Mouse (Mus musculus): ENCODE results near the gene B4galnt3. TPM values are rescaled to one million over a fixed set of nuclear protein-coding genes. Genes with fewer than 3 reads are reported as not detected.

B4galnt3 gene
- total and polyA plus RNA-seq, 2 experiments, result 1.2 TPM

- H3K27ac ChIP-seq (replicated peaks; ENCODE audit: insufficient read depth, low read depth, low read length), result no peak overlapping the region
- no peak overlapping the region for H3K4me3 ChIP-seq (ENCODE audit: insufficient read depth, low read depth, low read length)
- H3K9ac ChIP-seq (ENCODE audit: low read depth, low read length), result no peak overlapping the region
- peaks cover 4% of the 10 kb centered on the region for H3K4me1 ChIP-seq (ENCODE audit: control insufficient read depth, insufficient read depth, low read length)
- DNase-seq (ENCODE audit: extremely low read depth, low read depth, low spot score), result no peak
- TF ChIP-seq CTCF (IDR thresholded peaks at IDR 0.05; ENCODE audit: low read depth, low read length), result no peak
- no peak for TF ChIP-seq POLR2A (IDR thresholded peaks at IDR 0.05; ENCODE audit: extremely low read depth, insufficient read depth, low read length)
- no peaks in the 10 kb centered on the region for H3K27me3 ChIP-seq (ENCODE audit: control insufficient read depth, insufficient read depth, low read length)
- no peaks in the 10 kb centered on the region for H3K79me2 ChIP-seq (ENCODE audit: control insufficient read depth, insufficient read depth, low read length)
- H3K36me3 ChIP-seq (ENCODE audit: control insufficient read depth, insufficient read depth, low read length), result no peaks in the 10 kb centered on the region
- 59% methylated on average over 9 of the region's 9 CpGs for WGBS
Observed at GRCm38 (mm10) chr6:120319129-120319528, 24.8 kb upstream of the B4galnt3 start.

- H3K36me3 ChIP-seq (ENCODE audit: control insufficient read depth, insufficient read depth, low read length), result no peaks in the 10 kb centered on the region
- H3K4me3 ChIP-seq (ENCODE audit: insufficient read depth, low read depth, low read length), result no peak overlapping the region
- WGBS, result 39% methylated on average over 11 of the region's 11 CpGs
- H3K27ac ChIP-seq (replicated peaks; ENCODE audit: insufficient read depth, low read depth, low read length), result no peak overlapping the region
- H3K79me2 ChIP-seq (ENCODE audit: control insufficient read depth, insufficient read depth, low read length), result no peaks in the 10 kb centered on the region
- no peaks in the 10 kb centered on the region for H3K27me3 ChIP-seq (ENCODE audit: control insufficient read depth, insufficient read depth, low read length)
- H3K4me1 ChIP-seq (ENCODE audit: control insufficient read depth, insufficient read depth, low read length), result peaks cover 4% of the 10 kb centered on the region
- no peak overlapping the region for H3K9ac ChIP-seq (ENCODE audit: low read depth, low read length)
- peak; percentile 71 for DNase-seq (ENCODE audit: extremely low read depth, low read depth, low spot score)
- no peak for TF ChIP-seq CTCF (IDR thresholded peaks at IDR 0.05; ENCODE audit: low read depth, low read length)
- no peak for TF ChIP-seq POLR2A (IDR thresholded peaks at IDR 0.05; ENCODE audit: extremely low read depth, insufficient read depth, low read length)
Observed at GRCm38 (mm10) chr6:120318303-120318940, 24.1 kb upstream of the B4galnt3 start.

- Histone ChIP-seq H3K4me3 (ENCODE audit: insufficient read depth, low read depth, low read length) (no peak overlapping the region), H3K4me1 (ENCODE audit: control insufficient read depth, insufficient read depth, low read length) (peaks cover 6% of the 10 kb centered on the region), H3K27me3 (ENCODE audit: control insufficient read depth, insufficient read depth, low read length) (no peaks in the 10 kb centered on the region), H3K9ac (ENCODE audit: low read depth, low read length) (no peak overlapping the region), H3K36me3 (ENCODE audit: control insufficient read depth, insufficient read depth, low read length) (no peaks in the 10 kb centered on the region), H3K79me2 (ENCODE audit: control insufficient read depth, insufficient read depth, low read length) (no peaks in the 10 kb centered on the region), H3K27ac (replicated peaks; ENCODE audit: insufficient read depth, low read depth, low read length) (no peak overlapping the region)
- TF ChIP-seq CTCF (IDR thresholded peaks at IDR 0.05; ENCODE audit: low read depth, low read length) (no peak), POLR2A (IDR thresholded peaks at IDR 0.05; ENCODE audit: extremely low read depth, insufficient read depth, low read length) (no peak)
- no peak for DNase-seq (ENCODE audit: extremely low read depth, low read depth, low spot score)
- WGBS, result 89% methylated on average over 5 of the region's 5 CpGs
Observed at GRCm38 (mm10) chr6:120312443-120312842, 18.1 kb upstream of the B4galnt3 start.

- H3K4me3 ChIP-seq (ENCODE audit: insufficient read depth, low read depth, low read length), result no peak overlapping the region
- H3K27me3 ChIP-seq (ENCODE audit: control insufficient read depth, insufficient read depth, low read length), result no peaks in the 10 kb centered on the region
- peak overlapping the region; percentile 92 for H3K27ac ChIP-seq (replicated peaks; ENCODE audit: insufficient read depth, low read depth, low read length)
- DNase-seq (ENCODE audit: extremely low read depth, low read depth, low spot score), result no peak
- no peak for TF ChIP-seq POLR2A (IDR thresholded peaks at IDR 0.05; ENCODE audit: extremely low read depth, insufficient read depth, low read length)
- WGBS, result 16% methylated on average over 3 of the region's 3 CpGs
- peaks cover 6% of the 10 kb centered on the region for H3K4me1 ChIP-seq (ENCODE audit: control insufficient read depth, insufficient read depth, low read length)
- H3K79me2 ChIP-seq (ENCODE audit: control insufficient read depth, insufficient read depth, low read length), result no peaks in the 10 kb centered on the region
- H3K9ac ChIP-seq (ENCODE audit: low read depth, low read length), result peak overlapping the region; percentile 28; the same call in 1 of the 2 replicates
- H3K36me3 ChIP-seq (ENCODE audit: control insufficient read depth, insufficient read depth, low read length), result no peaks in the 10 kb centered on the region
Observed at GRCm38 (mm10) chr6:120309787-120310186, 15.4 kb upstream of the B4galnt3 start.

GRCm38 (mm10) chr6:120309338-120309737 lies 15.0 kb upstream of the B4galnt3 start:
- Histone ChIP-seq H3K36me3 (ENCODE audit: control insufficient read depth, insufficient read depth, low read length) (no peaks in the 10 kb centered on the region), H3K27ac (replicated peaks; ENCODE audit: insufficient read depth, low read depth, low read length) (peak overlapping the region; percentile 92), H3K4me1 (ENCODE audit: control insufficient read depth, insufficient read depth, low read length) (peaks cover 6% of the 10 kb centered on the region), H3K27me3 (ENCODE audit: control insufficient read depth, insufficient read depth, low read length) (no peaks in the 10 kb centered on the region), H3K9ac (ENCODE audit: low read depth, low read length) (no peak overlapping the region), H3K79me2 (ENCODE audit: control insufficient read depth, insufficient read depth, low read length) (no peaks in the 10 kb centered on the region), H3K4me3 (ENCODE audit: insufficient read depth, low read depth, low read length) (no peak overlapping the region)
- WGBS, result 33% methylated on average over 9 of the region's 9 CpGs
- DNase-seq (ENCODE audit: extremely low read depth, low read depth, low spot score), result peak; percentile 99
- TF ChIP-seq POLR2A (IDR thresholded peaks at IDR 0.05; ENCODE audit: extremely low read depth, insufficient read depth, low read length), result no peak
- no peak; the same call in 1 of the 2 replicates for TF ChIP-seq CTCF (IDR thresholded peaks at IDR 0.05; ENCODE audit: low read depth, low read length)

GRCm38 (mm10) chr6:120306859-120307594 lies 12.7 kb upstream of the B4galnt3 start:
- peaks cover 6% of the 10 kb centered on the region for H3K4me1 ChIP-seq (ENCODE audit: control insufficient read depth, insufficient read depth, low read length)
- peaks cover 2% of the 10 kb centered on the region; the same call in 1 of the 2 replicates for H3K27me3 ChIP-seq (ENCODE audit: control insufficient read depth, insufficient read depth, low read length)
- no peak overlapping the region for H3K9ac ChIP-seq (ENCODE audit: low read depth, low read length)
- TF ChIP-seq CTCF (IDR thresholded peaks at IDR 0.05; ENCODE audit: low read depth, low read length) (no peak), POLR2A (IDR thresholded peaks at IDR 0.05; ENCODE audit: extremely low read depth, insufficient read depth, low read length) (no peak)
- H3K36me3 ChIP-seq (ENCODE audit: control insufficient read depth, insufficient read depth, low read length), result no peaks in the 10 kb centered on the region
- 89% methylated on average over 3 of the region's 3 CpGs for WGBS
- DNase-seq (ENCODE audit: extremely low read depth, low read depth, low spot score), result no peak
- H3K79me2 ChIP-seq (ENCODE audit: control insufficient read depth, insufficient read depth, low read length), result no peaks in the 10 kb centered on the region
- no peak overlapping the region for H3K27ac ChIP-seq (replicated peaks; ENCODE audit: insufficient read depth, low read depth, low read length)
- H3K4me3 ChIP-seq (ENCODE audit: insufficient read depth, low read depth, low read length), result no peak overlapping the region

All from liver, adult 2 months (tissue).